Mouse (Mus musculus) brown adipose tissue, adult 24 weeks (tissue): ENCODE data around the gene 1700067K01Rik. TPM values are rescaled to one million over a fixed set of nuclear protein-coding genes. Genes with fewer than 3 reads are reported as not detected.
A peak's percentile ranks its signal among the peaks of the same experiment; 100 is the strongest.

Experiments used
- H3K27ac ChIP-seq: fragments of 200-500 bp; replicated peaks from 2 replicates; pipeline ENCODE4 v1.5.1; 2012; ENCODE audit warnings: low read depth, mild to moderate bottlenecking, low read length
- H3K4me1 ChIP-seq: fragments of 200-500 bp; 2 replicates; pipeline ENCODE4 v1.6.1; 2012; ENCODE audit warnings: low read length, mixed read lengths; ENCODE audit not compliant: control insufficient read depth, insufficient read depth, insufficient read length
- H3K4me3 ChIP-seq: fragments of 200-500 bp; 2 replicates; pipeline ENCODE4 v1.5.1; 2012; ENCODE audit warnings: low read depth, mild to moderate bottlenecking, low read length, moderate library complexity; ENCODE audit not compliant: insufficient read depth
- polyA plus RNA-seq: library from polyadenylated mRNA; stranded (reverse); fragments of >200 nt; gene quantifications from 2 replicates; pipeline ENCODE4 v1.2.4, GENCODE M21; 2012; ENCODE audit not compliant: missing spikeins, insufficient read depth, insufficient read length

Gene 1700067K01Rik
- polyA plus RNA-seq, result not detected in 2 replicates

DNA sequence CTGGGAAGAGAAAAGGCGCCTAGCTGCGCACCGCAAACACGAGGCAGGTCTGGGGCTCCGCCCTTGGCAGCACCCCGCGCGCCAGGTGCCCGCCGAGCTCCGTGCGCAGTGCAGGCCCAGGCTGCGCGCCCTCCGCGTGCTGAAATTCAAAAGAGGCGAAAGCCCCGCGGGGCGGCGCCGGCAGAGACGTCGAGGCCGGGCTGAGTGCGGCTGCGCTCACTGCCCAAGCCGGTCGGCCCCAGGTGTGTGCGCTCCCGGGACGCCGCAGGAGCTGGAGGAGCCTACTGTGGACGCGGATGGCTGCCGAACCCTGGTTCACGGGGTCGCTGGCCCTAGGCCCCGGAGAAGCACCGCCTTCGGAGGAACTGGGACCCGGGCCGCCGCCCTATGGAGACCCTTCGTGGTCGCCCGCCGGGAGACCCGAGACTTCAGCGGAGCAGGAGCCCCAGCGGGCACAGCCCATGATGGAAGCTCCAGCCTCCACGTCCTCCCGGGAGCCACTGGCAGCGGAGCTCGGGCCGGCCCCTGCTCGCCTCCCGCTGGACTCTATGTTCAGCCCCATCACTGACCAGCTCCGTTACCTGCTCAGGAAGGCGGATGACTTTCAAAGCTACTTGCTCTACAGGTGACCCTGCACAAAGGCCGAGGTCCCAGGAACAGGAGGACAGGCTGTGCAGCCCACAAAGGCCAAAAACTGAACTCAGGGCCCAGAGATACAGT, at the start of gene 1700067K01Rik:
1700067K01Rik (plus strand) TSS at position 222 of the 720 bp plus-strand sequence.
- no peak within 1 kb of the TSS for H3K4me3 ChIP-seq

GRCm38 (mm10) chr8:83954749-83955105, 46.6 kb upstream of the 1700067K01Rik start:
- Histone ChIP-seq H3K4me3 (peak overlapping the region; percentile 61), H3K4me1 (no peaks in the 10 kb centered on the region), H3K27ac (no peak overlapping the region)

More for the DNA sequence above, at the start of gene 1700067K01Rik:
- peaks cover 7% of the 10 kb centered on the region; the same call in 1 of the 2 replicates for H3K4me1 ChIP-seq
- no peak within 1 kb of the TSS for H3K27ac ChIP-seq

DNA sequence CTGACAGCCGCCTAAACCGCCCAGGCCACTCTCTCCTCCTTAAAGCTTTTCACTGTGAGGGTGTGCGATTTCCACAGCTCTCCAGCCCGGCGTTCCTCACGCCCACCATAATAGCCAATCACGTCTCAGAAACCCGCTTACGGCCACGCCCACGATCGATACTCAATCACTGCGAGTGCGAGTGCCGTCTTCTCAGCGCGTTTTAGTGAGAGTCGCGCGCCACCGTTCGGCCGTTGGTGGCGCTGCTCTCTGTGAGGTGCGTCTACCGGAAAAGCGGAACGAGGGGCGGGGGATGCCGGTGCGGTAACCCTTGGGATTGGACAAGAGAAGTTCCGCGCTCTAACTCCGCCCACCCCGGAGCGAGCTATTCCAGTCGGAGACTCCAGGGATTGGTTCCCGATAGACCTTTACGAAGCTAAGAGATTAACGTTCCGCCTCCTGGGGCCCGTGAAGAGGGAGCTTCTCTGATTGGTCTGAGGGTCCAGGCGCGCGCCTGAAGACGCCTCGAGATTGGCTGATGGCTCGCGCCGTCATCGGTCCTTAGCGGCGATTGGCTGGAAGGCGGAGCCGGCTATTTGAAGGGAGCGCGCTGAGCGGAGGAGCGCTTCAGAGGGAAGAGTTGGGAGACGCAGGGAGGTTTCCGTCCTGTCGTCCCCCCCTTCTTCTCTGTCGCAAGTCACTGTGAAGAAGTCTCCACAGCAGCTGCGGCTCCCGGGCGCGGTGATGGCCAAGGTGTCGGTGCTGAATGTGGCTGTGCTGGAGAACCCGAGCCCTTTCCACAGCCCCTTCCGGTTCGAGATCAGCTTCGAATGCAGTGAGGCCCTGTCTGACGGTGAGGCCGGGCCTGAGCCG, 46.0 kb upstream of the 1700067K01Rik start, which contains the start of the genes Gm10644 and Asf1b:
Gm10644 (minus strand) TSS at position 100 of the 852 bp plus-strand sequence.
Asf1b (plus strand) TSS at position 402 of the 852 bp plus-strand sequence.
- H3K4me3 ChIP-seq, result peak within 1 kb of the TSS; percentile 61
- no peak within 1 kb of the TSS for H3K27ac ChIP-seq
- no peaks in the 10 kb centered on the region for H3K4me1 ChIP-seq

DNA sequence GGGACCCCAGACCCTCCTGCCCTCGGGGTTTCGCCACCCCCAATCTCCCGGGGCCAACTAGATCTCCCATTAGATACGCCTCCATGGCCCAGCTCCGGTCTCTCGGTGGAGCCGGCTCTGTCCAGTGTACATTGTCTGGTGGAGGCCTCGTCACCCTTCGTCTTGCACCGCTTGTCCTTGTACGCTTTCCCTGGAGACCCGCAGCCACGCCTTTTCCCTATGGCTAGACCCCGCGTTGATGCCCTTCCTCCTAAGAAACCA, 45.4 kb upstream of the 1700067K01Rik start:
- Histone ChIP-seq H3K27ac (no peak overlapping the region), H3K4me3 (peak overlapping the region; percentile 54), H3K4me1 (no peaks in the 10 kb centered on the region)

GRCm38 (mm10) chr8:83956789-83957188, 44.5 kb upstream of the 1700067K01Rik start:
- Histone ChIP-seq H3K4me1 (no peaks in the 10 kb centered on the region), H3K27ac (no peak overlapping the region), H3K4me3 (no peak overlapping the region)

GRCm38 (mm10) chr8:83964015-83964765, 37.1 kb upstream of the 1700067K01Rik start:
- peak overlapping the region; percentile 92 for H3K27ac ChIP-seq
- H3K4me3 ChIP-seq, result no peak overlapping the region
- peaks cover 2% of the 10 kb centered on the region; the same call in 1 of the 2 replicates for H3K4me1 ChIP-seq

GRCm38 (mm10) chr8:83967701-83968100, 33.6 kb upstream of the 1700067K01Rik start:
- H3K4me1 ChIP-seq, result peaks cover 8% of the 10 kb centered on the region; the same call in 1 of the 2 replicates
- no peak overlapping the region for H3K27ac ChIP-seq
- H3K4me3 ChIP-seq, result no peak overlapping the region

DNA sequence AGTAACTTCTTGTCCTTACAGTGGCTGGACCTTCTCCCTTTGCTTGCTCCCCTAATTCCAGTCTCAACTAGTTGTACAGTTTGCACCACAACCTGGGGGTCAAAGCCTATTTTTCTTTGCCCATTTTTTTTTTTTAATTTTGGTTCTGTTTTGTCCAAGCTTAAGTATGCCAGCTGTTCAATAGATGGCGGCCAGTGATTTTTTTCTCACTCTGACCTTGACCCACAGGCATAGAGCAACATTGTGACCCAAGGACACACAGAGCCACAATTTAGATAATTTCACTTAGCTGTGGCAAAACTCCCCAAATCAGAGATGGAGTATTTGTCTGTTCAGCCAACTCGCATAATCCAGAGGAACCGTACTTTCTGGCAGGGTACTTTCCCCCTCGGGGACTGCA, 30.2 kb upstream of the 1700067K01Rik start:
- Histone ChIP-seq H3K4me3 (no peak overlapping the region), H3K4me1 (peaks cover 8% of the 10 kb centered on the region), H3K27ac (peak overlapping the region; percentile 69)

DNA sequence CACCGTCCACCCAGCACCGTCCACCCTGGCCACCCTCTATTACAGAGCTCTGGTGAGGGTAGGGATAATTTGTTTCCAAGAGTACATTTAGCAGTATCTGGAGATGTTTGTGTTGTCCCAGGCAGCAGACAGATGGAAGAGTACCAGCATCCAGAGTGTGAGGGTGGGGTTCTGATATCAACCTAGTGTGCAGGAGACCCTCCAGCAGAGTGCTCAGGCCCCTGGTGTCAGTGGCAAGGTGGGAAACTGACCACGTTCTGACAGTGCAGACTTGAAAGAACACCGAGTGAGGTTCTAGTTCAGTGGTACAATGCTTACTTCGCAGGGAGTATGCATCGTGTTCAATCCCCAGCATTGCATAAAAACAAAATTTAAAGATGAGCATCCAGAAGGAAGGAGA, 29.6 kb upstream of the 1700067K01Rik start:
- H3K4me3 ChIP-seq, result peak overlapping the region; percentile 59
- peak overlapping the region; percentile 69 for H3K27ac ChIP-seq
- H3K4me1 ChIP-seq, result peaks cover 11% of the 10 kb centered on the region

GRCm38 (mm10) chr8:83972150-83973120, 28.9 kb upstream of the 1700067K01Rik start, which contains the start of gene Prkaca:
Gene Prkaca (plus strand): TSS chr8:83972993.
- peak within 1 kb of the TSS; percentile 76 for H3K27ac ChIP-seq
- H3K4me1 ChIP-seq, result peaks cover 18% of the 10 kb centered on the region
- H3K4me3 ChIP-seq, result peak within 1 kb of the TSS; percentile 75

DNA sequence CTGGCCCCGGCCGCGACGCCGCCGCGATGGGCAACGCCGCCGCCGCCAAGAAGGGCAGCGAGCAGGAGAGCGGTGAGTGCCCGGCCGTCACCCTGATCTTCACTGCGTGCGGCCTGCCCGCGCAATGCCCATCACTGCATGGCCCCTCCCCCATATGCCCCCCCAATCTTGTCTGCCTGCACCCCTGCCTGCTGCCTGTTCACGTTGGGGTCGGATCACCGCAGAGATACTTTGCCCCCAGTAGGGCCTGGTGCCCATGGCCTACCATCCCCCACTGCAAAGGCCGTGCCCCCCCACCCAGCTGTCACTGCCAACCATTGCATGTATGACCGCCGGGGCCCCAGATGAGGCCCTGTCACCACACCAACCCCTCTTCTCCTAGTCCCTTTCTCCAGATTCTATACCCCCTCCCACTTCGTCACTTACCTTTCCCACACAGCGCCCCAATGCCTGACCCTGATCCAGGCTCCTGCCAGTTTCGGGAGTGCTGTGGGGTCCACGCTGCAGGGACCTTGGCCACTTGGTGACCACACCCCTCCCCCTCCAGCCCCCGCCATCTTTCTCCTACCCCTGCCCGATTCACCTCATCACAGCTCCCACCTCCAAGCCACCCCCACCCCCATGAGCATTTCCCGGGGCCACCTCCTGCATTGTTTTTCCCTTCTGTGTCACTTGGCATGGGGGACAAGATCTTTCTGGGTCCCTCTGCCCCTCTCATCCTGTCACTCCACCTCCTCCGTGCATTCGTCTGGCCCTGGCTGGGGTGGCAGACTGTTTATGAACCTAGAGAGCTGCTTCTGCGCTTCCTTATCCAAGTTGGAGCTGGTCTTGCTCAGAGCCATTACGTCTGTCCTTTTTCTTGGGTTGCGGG, 27.9 kb upstream of the 1700067K01Rik start:
- Histone ChIP-seq H3K4me3 (peak overlapping the region; percentile 75), H3K27ac (peak overlapping the region; percentile 76), H3K4me1 (peaks cover 26% of the 10 kb centered on the region)

GRCm38 (mm10) chr8:83974521-83974920, 26.8 kb upstream of the 1700067K01Rik start:
- Histone ChIP-seq H3K27ac (peak overlapping the region; percentile 76), H3K4me3 (peak overlapping the region; percentile 75), H3K4me1 (peaks cover 30% of the 10 kb centered on the region)

- H3K4me3 ChIP-seq, result 0 out of 2 replicates have a peak overlapping the region, but pooled peaks have one; percentile 7
- peaks cover 33% of the 10 kb centered on the region for H3K4me1 ChIP-seq
- H3K27ac ChIP-seq, result peak overlapping the region; percentile 76
Observed at GRCm38 (mm10) chr8:83976101-83976630, 25.1 kb upstream of the 1700067K01Rik start.
